Mouse (Mus musculus) liver, adult 2 months (tissue): ENCODE measurements around the gene Lsg1. TPM values are rescaled to one million over a fixed set of nuclear protein-coding genes. Genes with fewer than 3 reads are reported as not detected.

Source experiments
- DNase-seq: peaks from one replicate; pipeline ENCODE4 v3.0.0-alpha.2; 2011; ENCODE audit warnings: low read depth, low spot score; ENCODE audit errors: extremely low read depth
- H3K27ac ChIP-seq: fragments of 200-500 bp; replicated peaks from 2 replicates; pipeline ENCODE4 v1.5.1; 2012; ENCODE audit warnings: low read depth, mild to moderate bottlenecking, control low read depth, inconsistent platforms, low read length; ENCODE audit not compliant: insufficient read depth
- H3K27me3 ChIP-seq: fragments of 200-500 bp; 2 replicates; pipeline ENCODE4 v1.6.1; 2012; ENCODE audit warnings: mild to moderate bottlenecking, moderate library complexity, low read length, inconsistent platforms; ENCODE audit not compliant: control insufficient read depth, insufficient read depth
- H3K36me3 ChIP-seq: fragments of 200-500 bp; 2 replicates; pipeline ENCODE4 v1.6.1; 2012; ENCODE audit warnings: low read length, inconsistent platforms; ENCODE audit not compliant: control insufficient read depth, insufficient read depth
- H3K4me1 ChIP-seq: fragments of 200-500 bp; 2 replicates; pipeline ENCODE4 v1.6.1; 2011; ENCODE audit warnings: low read length; ENCODE audit not compliant: control insufficient read depth, insufficient read depth
- H3K4me3 ChIP-seq: fragments of 200-500 bp; 2 replicates; pipeline ENCODE4 v1.5.1; 2011; ENCODE audit warnings: low read depth, mild to moderate bottlenecking, control low read depth, low read length, moderate library complexity; ENCODE audit not compliant: insufficient read depth
- H3K79me2 ChIP-seq: fragments of 200-500 bp; 2 replicates; pipeline ENCODE4 v1.6.1; 2012; ENCODE audit warnings: inconsistent platforms, mild to moderate bottlenecking, low read length, moderate library complexity; ENCODE audit not compliant: control insufficient read depth, insufficient read depth
- H3K9ac ChIP-seq: fragments of 200-500 bp; 2 replicates; pipeline ENCODE4 v1.6.1; 2012; ENCODE audit warnings: low read depth, mild to moderate bottlenecking, control low read depth, inconsistent platforms, low read length
- CTCF ChIP-seq: fragments of 200-500 bp; IDR thresholded peaks from 2 replicates; pipeline ENCODE4 v1.5.1; 2011; ENCODE audit warnings: low read depth, low read length, control low read depth
- POLR2A ChIP-seq: fragments of 200-500 bp; IDR thresholded peaks from 2 replicates; pipeline ENCODE4 v1.6.1; 2011; ENCODE audit warnings: low read length, control low read depth; ENCODE audit not compliant: insufficient read depth; ENCODE audit errors: extremely low read depth
- WGBS: fragments of 180-500 bp; shearing (Covaris S2); methylation state at CpG from one replicate; pipeline ENCODE4 v1.1.7; 2018; 5-methylcytosine and 5-hydroxymethylcytosine counted together
- polyA plus RNA-seq: library from polyadenylated mRNA; depleted of rRNA; stranded (reverse); fragments of >200 nt; gene quantifications from 2 replicates; pipeline ENCODE4 v1.2.3, GENCODE M21; 2012
- total RNA-seq: library from RNA; depleted of rRNA; stranded (reverse); fragments of >200 nt; gene quantifications from 2 replicates; pipeline ENCODE4 v1.2.3, GENCODE M21; 2014

The Lsg1 gene
- total and polyA plus RNA-seq, 2 experiments: 9.5 to 10.0 TPM

GRCm38 (mm10) chr16:30611331-30611730 is 23.9 kb upstream of the Lsg1 start:
- H3K9ac ChIP-seq: no peak overlapping the region
- no peaks in the 10 kb centered on the region for H3K79me2 ChIP-seq
- 83% methylated on average over 5 of the region's 5 CpGs for WGBS
- no peaks in the 10 kb centered on the region for H3K4me1 ChIP-seq
- no peaks in the 10 kb centered on the region for H3K36me3 ChIP-seq
- no peak for DNase-seq
- TF ChIP-seq CTCF (no peak), POLR2A (no peak)
- no peak overlapping the region for H3K27ac ChIP-seq
- H3K27me3 ChIP-seq: no peaks in the 10 kb centered on the region
- no peak overlapping the region for H3K4me3 ChIP-seq

- H3K27me3 ChIP-seq: no peaks in the 10 kb centered on the region
- WGBS: 80% methylated on average over 3 of the region's 3 CpGs
- H3K79me2 ChIP-seq: no peaks in the 10 kb centered on the region
- no peak for TF ChIP-seq POLR2A
- TF ChIP-seq CTCF: no peak
- no peak for DNase-seq
- H3K9ac ChIP-seq: no peak overlapping the region
- H3K36me3 ChIP-seq: no peaks in the 10 kb centered on the region
- H3K27ac ChIP-seq: no peak overlapping the region
- H3K4me3 ChIP-seq: no peak overlapping the region
- H3K4me1 ChIP-seq: peaks cover 6% of the 10 kb centered on the region
Measured at GRCm38 (mm10) chr16:30607868-30608267, 20.5 kb upstream of the Lsg1 start.

GRCm38 (mm10) chr16:30605528-30605927 is 18.1 kb upstream of the Lsg1 start:
- TF ChIP-seq CTCF: no peak
- no peak for TF ChIP-seq POLR2A

GRCm38 (mm10) chr16:30604807-30605137 is 17.4 kb upstream of the Lsg1 start:
- TF ChIP-seq POLR2A (no peak), CTCF (no peak)
- no peaks in the 10 kb centered on the region for H3K27me3 ChIP-seq
- H3K4me3 ChIP-seq: no peak overlapping the region
- WGBS: 85% methylated on average over 7 of the region's 7 CpGs
- H3K79me2 ChIP-seq: peaks cover 3% of the 10 kb centered on the region; the same call in 1 of the 2 replicates
- H3K4me1 ChIP-seq: peaks cover 9% of the 10 kb centered on the region
- DNase-seq: no peak
- no peak overlapping the region for H3K9ac ChIP-seq
- no peak overlapping the region for H3K27ac ChIP-seq
- no peaks in the 10 kb centered on the region for H3K36me3 ChIP-seq

More at GRCm38 (mm10) chr16:30605528-30605927, 18.1 kb upstream of the Lsg1 start:
- Histone ChIP-seq H3K27me3 (no peaks in the 10 kb centered on the region), H3K36me3 (no peaks in the 10 kb centered on the region), H3K79me2 (peaks cover 3% of the 10 kb centered on the region; the same call in 1 of the 2 replicates), H3K4me1 (peaks cover 9% of the 10 kb centered on the region), H3K27ac (no peak overlapping the region), H3K4me3 (no peak overlapping the region), H3K9ac (no peak overlapping the region)
- no peak for DNase-seq
- 85% methylated on average over 6 of the region's 6 CpGs for WGBS

- no peak overlapping the region for H3K9ac ChIP-seq
- H3K27me3 ChIP-seq: no peaks in the 10 kb centered on the region
- H3K4me1 ChIP-seq: peaks cover 9% of the 10 kb centered on the region
- DNase-seq: no peak
- TF ChIP-seq CTCF (no peak), POLR2A (no peak)
- H3K27ac ChIP-seq: no peak overlapping the region
- no peak overlapping the region for H3K4me3 ChIP-seq
- H3K36me3 ChIP-seq: no peaks in the 10 kb centered on the region
- H3K79me2 ChIP-seq: peaks cover 3% of the 10 kb centered on the region; the same call in 1 of the 2 replicates
- 78% methylated on average over 16 of the region's 16 CpGs for WGBS
Measured at GRCm38 (mm10) chr16:30604061-30604806, 16.8 kb upstream of the Lsg1 start.

- DNase-seq: no peak
- H3K4me1 ChIP-seq: peaks cover 9% of the 10 kb centered on the region
- H3K79me2 ChIP-seq: peaks cover 3% of the 10 kb centered on the region; the same call in 1 of the 2 replicates
- no peak for TF ChIP-seq CTCF
- TF ChIP-seq POLR2A: no peak
- H3K9ac ChIP-seq: peak overlapping the region; percentile 4; the same call in 1 of the 2 replicates
- peak overlapping the region; percentile 2; the same call in 1 of the 2 replicates for H3K27ac ChIP-seq
- no peaks in the 10 kb centered on the region for H3K27me3 ChIP-seq
- H3K36me3 ChIP-seq: no peaks in the 10 kb centered on the region
- WGBS: 25% methylated on average over 9 of the region's 9 CpGs
- peak overlapping the region; percentile 10; the same call in 1 of the 2 replicates for H3K4me3 ChIP-seq
Measured at GRCm38 (mm10) chr16:30603531-30603842, 16.1 kb upstream of the Lsg1 start.
